Mouse (Mus musculus) MEL (cell line): ENCODE results near the gene Rala. TPM values are rescaled to one million over a fixed set of nuclear protein-coding genes. Genes with fewer than 3 reads are reported as not detected.

Source experiments
- DNase-seq: peaks from one replicate; pipeline ENCODE4 v3.0.0; 2011; ENCODE audit warnings: low read depth, low spot score
- H3K27ac ChIP-seq: 2 replicates; pipeline ENCODE4 v1.5.1; 2012; ENCODE audit warnings: low read depth, mild to moderate bottlenecking, control low read depth, low read length, moderate library complexity; ENCODE audit not compliant: control insufficient read depth
- H3K27me3 ChIP-seq, 2 experiments: fragments of 150-350 bp in 1 of 2; sonication (generic) in 1 of 2; 2 replicates each; pipeline ENCODE4 v1.6.1; 2012; ENCODE audit warnings: low read length in 2 of 2, mild to moderate bottlenecking in 2 of 2, improper control_type of control experiment in 1 of 2, moderate library complexity in 1 of 2; ENCODE audit not compliant: insufficient read depth in 2 of 2, control insufficient read depth in 1 of 2
- H3K36me3 ChIP-seq, 2 experiments: 2 replicates each; pipeline ENCODE4 v1.6.1; 2012 to 2014; ENCODE audit warnings: low read length in 2 of 2, improper control_type of control experiment in 1 of 2, inconsistent platforms in 1 of 2, mild to moderate bottlenecking in 1 of 2; ENCODE audit not compliant: insufficient read depth in 2 of 2, control insufficient read depth in 1 of 2
- H3K4me1 ChIP-seq, 2 experiments: fragments of 150-350 bp in 1 of 2; sonication (generic) in 1 of 2; 2 replicates each; pipeline ENCODE4 v1.6.1; 2012; ENCODE audit warnings: low read length in 2 of 2, improper control_type of control experiment in 1 of 2, mild to moderate bottlenecking in 1 of 2; ENCODE audit not compliant: insufficient read depth in 2 of 2, control insufficient read depth in 1 of 2
- H3K4me3 ChIP-seq, 2 experiments: fragments of 150-350 bp in 1 of 2; sonication (generic) in 1 of 2; 2 replicates each; pipeline ENCODE4 v1.5.1; 2012; ENCODE audit warnings: low read depth in 2 of 2, low read length in 2 of 2, mild to moderate bottlenecking in 2 of 2, moderate library complexity in 2 of 2, control low read depth in 1 of 2, improper control_type of control experiment in 1 of 2; ENCODE audit not compliant: control insufficient read depth in 1 of 2, insufficient read depth in 1 of 2
- H3K79me2 ChIP-seq: 2 replicates; pipeline ENCODE4 v1.6.1; 2012; ENCODE audit warnings: mild to moderate bottlenecking, low read length, moderate library complexity; ENCODE audit not compliant: control insufficient read depth, poor library complexity, insufficient read depth
- H3K9ac ChIP-seq: 2 replicates; pipeline ENCODE4 v1.6.1; 2012; ENCODE audit warnings: low read depth, mild to moderate bottlenecking, control low read depth, low read length, moderate library complexity; ENCODE audit not compliant: control insufficient read depth, poor library complexity, severe bottlenecking
- H3K9me3 ChIP-seq: fragments of 150-350 bp; sonication (generic); replicated peaks from 2 replicates; pipeline ENCODE4 v1.6.1; 2012; ENCODE audit warnings: mild to moderate bottlenecking, low read length, improper control_type of control experiment, moderate library complexity; ENCODE audit not compliant: insufficient read depth
- CHD2 ChIP-seq: IDR thresholded peaks from 2 replicates; pipeline ENCODE4 v1.6.1; 2011; ENCODE audit warnings: low read length, improper control_type of control experiment
- CTCF ChIP-seq, 3 experiments: IDR thresholded peaks in 2 of 3; conservative IDR thresholded peaks in 1 of 3; 2 replicates each; pipeline ENCODE4 v1.5.1; 2011 to 2012; ENCODE audit warnings: low read length in 3 of 3, low read depth in 2 of 3, mild to moderate bottlenecking in 2 of 3, improper control_type of control experiment in 1 of 3, inconsistent platforms in 1 of 3, mixed read lengths in 1 of 3, moderate library complexity in 1 of 3; ENCODE audit not compliant: control insufficient read depth in 1 of 3, insufficient read depth in 1 of 3, poor library complexity in 1 of 3, severe bottlenecking in 1 of 3
- EP300 ChIP-seq, 2 experiments: IDR thresholded peaks; 2 replicates each; pipeline ENCODE4 v1.6.1; 2011; ENCODE audit warnings: improper control_type of control experiment in 2 of 2, low read length in 2 of 2, low read depth in 1 of 2, mild to moderate bottlenecking in 1 of 2
- ETS1 ChIP-seq: IDR thresholded peaks from 2 replicates; pipeline ENCODE4 v1.6.1; 2012; ENCODE audit warnings: low read depth, mild to moderate bottlenecking, inconsistent platforms, low read length, improper control_type of control experiment, moderate library complexity
- GABPA ChIP-seq: IDR thresholded peaks from 2 replicates; pipeline ENCODE4 v1.6.1; 2012; ENCODE audit warnings: low read depth, mild to moderate bottlenecking, inconsistent platforms, low read length, improper control_type of control experiment, moderate library complexity
- GATA1 ChIP-seq: IDR thresholded peaks from 2 replicates; pipeline ENCODE4 v1.6.1; 2011; ENCODE audit warnings: low read depth, low read length, improper control_type of control experiment
- HCFC1 ChIP-seq: IDR thresholded peaks from 2 replicates; pipeline ENCODE4 v1.6.1; 2012; ENCODE audit warnings: low read depth, mild to moderate bottlenecking, inconsistent platforms, low read length, improper control_type of control experiment, moderate library complexity
- JUND ChIP-seq: IDR thresholded peaks from 2 replicates; pipeline ENCODE4 v1.6.1; 2011; ENCODE audit warnings: low read depth, mild to moderate bottlenecking, improper control_type of control experiment, low read length
- KAT2A ChIP-seq: conservative IDR thresholded peaks from 2 replicates; pipeline ENCODE4 v1.6.1; 2012; ENCODE audit warnings: low read depth, low read length, improper control_type of control experiment, inconsistent platforms
- MAFK ChIP-seq: IDR thresholded peaks from 2 replicates; pipeline ENCODE4 v1.6.1; 2011; ENCODE audit warnings: low read depth, mild to moderate bottlenecking, low read length, improper control_type of control experiment, borderline replicate concordance
- MAX ChIP-seq: IDR thresholded peaks from 2 replicates; pipeline ENCODE4 v1.6.1; 2011; ENCODE audit warnings: low read length, improper control_type of control experiment
- MAZ ChIP-seq: IDR thresholded peaks from 2 replicates; pipeline ENCODE4 v1.6.1; 2012; ENCODE audit warnings: low read depth, mild to moderate bottlenecking, inconsistent platforms, low read length, improper control_type of control experiment
- MXI1 ChIP-seq: IDR thresholded peaks from 2 replicates; pipeline ENCODE4 v1.6.1; 2011; ENCODE audit warnings: mild to moderate bottlenecking, low read depth, low read length, improper control_type of control experiment
- MYB ChIP-seq: IDR thresholded peaks from 2 replicates; pipeline ENCODE4 v1.6.1; 2011; ENCODE audit warnings: mild to moderate bottlenecking, low read depth, low read length, improper control_type of control experiment
- MYC ChIP-seq: IDR thresholded peaks from 2 replicates; pipeline ENCODE4 v1.6.1; 2011; ENCODE audit warnings: low read depth, mild to moderate bottlenecking, low read length, improper control_type of control experiment, moderate library complexity
- NRF1 ChIP-seq: IDR thresholded peaks from 2 replicates; pipeline ENCODE4 v1.6.1; 2014; ENCODE audit warnings: low read depth, mild to moderate bottlenecking, inconsistent platforms, low read length, improper control_type of control experiment, moderate library complexity; ENCODE audit not compliant: poor library complexity, insufficient read depth, severe bottlenecking
- POLR2A ChIP-seq, 2 experiments: IDR thresholded peaks; 2 replicates each; pipeline ENCODE4 v1.6.1; 2011 to 2012; ENCODE audit warnings: low read length in 2 of 2, mild to moderate bottlenecking in 2 of 2, control low read depth in 1 of 2, improper control_type of control experiment in 1 of 2, low read depth in 1 of 2, moderate library complexity in 1 of 2; ENCODE audit not compliant: control insufficient read depth in 1 of 2, insufficient read depth in 1 of 2, poor library complexity in 1 of 2
- POLR2AphosphoS2 ChIP-seq: IDR thresholded peaks from 2 replicates; pipeline ENCODE4 v1.6.1; 2011; ENCODE audit warnings: low read length, improper control_type of control experiment
- RCOR1 ChIP-seq: IDR thresholded peaks from 2 replicates; pipeline ENCODE4 v1.6.1; 2012; ENCODE audit warnings: low read depth, mild to moderate bottlenecking, inconsistent platforms, low read length, improper control_type of control experiment
- SIN3A ChIP-seq: IDR thresholded peaks from 2 replicates; pipeline ENCODE4 v1.6.1; 2012; ENCODE audit warnings: low read length, improper control_type of control experiment, inconsistent platforms
- SMC3 ChIP-seq: IDR thresholded peaks from 2 replicates; pipeline ENCODE4 v1.6.1; 2011; ENCODE audit warnings: low read depth, low read length, improper control_type of control experiment
- TBP ChIP-seq: IDR thresholded peaks from 2 replicates; pipeline ENCODE4 v1.8.0; 2011; ENCODE audit warnings: low read depth, low read length, improper control_type of control experiment
- ZKSCAN1 ChIP-seq: IDR thresholded peaks from 2 replicates; pipeline ENCODE4 v1.6.1; 2012; ENCODE audit warnings: low read depth, mild to moderate bottlenecking, inconsistent platforms, low read length, improper control_type of control experiment, moderate library complexity
- ZMIZ1 ChIP-seq: IDR thresholded peaks from 2 replicates; pipeline ENCODE4 v1.6.1; 2012; ENCODE audit warnings: low read depth, mild to moderate bottlenecking, inconsistent platforms, low read length, improper control_type of control experiment, moderate library complexity
- ZNF384 ChIP-seq: IDR thresholded peaks from 2 replicates; pipeline ENCODE4 v1.6.1; 2012; ENCODE audit warnings: low read depth, mild to moderate bottlenecking, inconsistent platforms, low read length, improper control_type of control experiment
- polyA plus RNA-seq, 2 experiments: library from polyadenylated mRNA; stranded (reverse) in 1 of 2; unstranded in 1 of 2; fragments of >175 nt in 1 of 2; fragments of >200 nt in 1 of 2; gene quantifications; 2 replicates each; pipeline versions ENCODE4 v1.2.1 to v1.2.4; 2012; ENCODE audit warnings: low replicate concordance in 2 of 2, low read depth in 1 of 2; ENCODE audit not compliant: insufficient read length in 2 of 2, insufficient read depth in 1 of 2, missing spikeins in 1 of 2
- total RNA-seq: library from RNA; depleted of rRNA; stranded (reverse); fragments of 300-350 nt; gene quantifications from 2 replicates; pipeline ENCODE4 v1.2.3, GENCODE M21; 2012

The Rala gene
- total and polyA plus RNA-seq, 3 experiments = 12.9 to 30.7 TPM; not detected in 1

- peaks cover 0 to 6% of the 10 kb centered on the region in 2 experiments; a peak in 2 of 4 replicates for H3K36me3 ChIP-seq
- no peaks in the 10 kb centered on the region for H3K9me3 ChIP-seq
- TF ChIP-seq SIN3A (no peak), SMC3 (no peak), HCFC1 (no peak), EP300 (IDR thresholded peaks at IDR 0.05; ENCODE audit: low read depth in 1 of 2, low read length in 2 of 2) (peak in 1 of 2 experiments; percentile 33; a peak in 1 of 4 replicates), ZKSCAN1 (no peak), CHD2 (no peak), RCOR1 (peak; percentile 98), ETS1 (no peak), MYC (no peak), ZNF384 (no peak), MXI1 (peak; percentile 25; the same call in 1 of the 2 replicates), GABPA (no peak), JUND (no peak), GATA1 (0 out of 2 replicates have a peak, but pooled peaks have one; percentile 51), MAX (no peak), POLR2A (IDR thresholded peaks at IDR 0.05; ENCODE audit: control insufficient read depth in 1 of 2, insufficient read depth in 1 of 2, low read depth in 1 of 2, low read length in 2 of 2, poor library complexity in 1 of 2) (no peak), ZMIZ1 (no peak), CTCF (IDR thresholded peaks at IDR 0.05 in 2 of 3, conservative IDR thresholded peaks at IDR 0.05 in 1 of 3; ENCODE audit: control insufficient read depth in 1 of 3, insufficient read depth in 1 of 3, low read depth in 2 of 3, low read length in 3 of 3, poor library complexity in 1 of 3, severe bottlenecking in 1 of 3) (no peak)
- DNase-seq = peak; percentile 67
- no peak overlapping the region for H3K4me3 ChIP-seq
- H3K4me1 ChIP-seq = peaks cover 0 to 13% of the 10 kb centered on the region in 2 experiments; a peak in 2 of 4 replicates
- H3K9ac ChIP-seq = no peak overlapping the region
- H3K27ac ChIP-seq = no peak overlapping the region
- H3K79me2 ChIP-seq = peaks cover 2% of the 10 kb centered on the region; the same call in 1 of the 2 replicates
- no peaks in the 10 kb centered on the region; a peak in 1 of 4 replicates for H3K27me3 ChIP-seq
These were observed 1.7 kb downstream of the Rala start for GRCm38 (mm10) chr13:17942338-17942737.

DNA sequence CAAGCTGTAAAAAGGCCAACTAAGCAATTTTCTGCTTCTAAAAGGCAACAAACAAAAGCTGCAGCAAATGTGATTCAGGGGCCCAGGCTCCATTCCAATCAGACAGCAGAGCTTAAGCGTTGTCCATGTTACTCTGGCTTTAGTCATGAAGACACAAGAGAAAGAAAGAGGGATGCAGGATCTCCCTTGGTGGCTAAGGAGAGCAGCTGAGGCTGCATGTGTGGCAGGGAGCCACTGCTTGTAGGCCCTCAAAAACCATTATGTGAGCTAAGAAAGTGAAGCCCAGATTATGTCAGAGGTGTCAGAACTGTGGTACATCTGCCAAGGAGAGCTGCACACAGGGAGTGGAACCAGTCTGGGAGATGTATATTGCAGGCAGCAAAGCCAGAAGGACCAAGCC, 36.7 kb downstream of the Rala start:
- no peaks in the 10 kb centered on the region for H3K36me3 ChIP-seq
- no peak for DNase-seq

More for the DNA sequence above, 36.7 kb downstream of the Rala start:
- no peak overlapping the region for H3K4me3 ChIP-seq
- H3K9me3 ChIP-seq = no peaks in the 10 kb centered on the region
- no peak overlapping the region for H3K9ac ChIP-seq
- TF ChIP-seq POLR2AphosphoS2 (no peak), RCOR1 (no peak), ETS1 (no peak), MAZ (no peak), KAT2A (no peak), TBP (no peak), SIN3A (no peak), NRF1 (no peak), ZKSCAN1 (no peak), MAFK (no peak), MYB (no peak)
- no peaks in the 10 kb centered on the region for H3K4me1 ChIP-seq
- no peaks in the 10 kb centered on the region for H3K27me3 ChIP-seq
- no peaks in the 10 kb centered on the region for H3K79me2 ChIP-seq
- H3K27ac ChIP-seq = no peak overlapping the region
